Mouse (Mus musculus): Measurements from ENCODE around the gene Usp49.
"Not testable (repeated sequence)": the region's sequence is repeated elsewhere in the genome, so short reads cannot be mapped to it uniquely, and the experiment has no call there.

The Usp49 gene

DNA sequence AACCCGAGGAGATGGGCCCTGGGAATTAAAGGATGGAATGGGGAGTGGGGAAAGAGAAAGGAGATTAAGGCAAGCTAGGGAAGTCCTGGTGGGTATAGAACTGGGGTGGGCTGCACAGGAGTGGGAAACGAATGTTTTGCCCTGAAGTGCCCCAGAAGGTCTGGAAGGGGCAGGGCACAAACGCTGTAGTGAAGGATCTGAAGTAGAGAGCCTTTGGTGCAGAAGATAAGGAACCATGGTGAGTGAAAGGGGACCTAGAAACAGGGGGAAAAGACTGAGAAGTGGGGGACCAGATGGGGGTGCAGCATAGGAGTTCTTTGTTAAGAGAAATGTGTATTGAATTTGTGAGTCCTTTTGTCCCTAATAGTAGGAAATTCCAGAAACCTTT lies at the start of gene Usp49:
Gene Usp49 (plus strand): TSS at position 13 of the 388 bp plus-strand sequence.
- no peak for DNase-seq (ENCODE audit: low spot score)

DNA sequence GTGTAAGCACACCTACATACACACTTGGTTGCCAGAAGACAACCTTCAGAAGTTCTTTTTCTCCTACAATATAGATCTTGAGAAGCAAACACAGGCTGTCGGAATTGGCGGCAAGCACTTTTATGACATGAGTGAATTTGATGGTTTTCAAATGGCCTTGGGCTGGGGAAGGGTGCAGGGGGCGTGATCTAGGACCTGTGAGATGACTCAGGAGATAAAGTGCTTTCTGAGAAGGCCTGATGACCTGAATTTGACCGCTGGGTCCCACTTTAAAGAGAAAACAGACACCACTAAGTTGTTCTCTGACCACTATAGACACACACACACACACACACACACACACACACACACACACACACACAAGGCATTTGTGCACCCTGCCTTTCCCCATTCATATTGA lies 49.5 kb upstream of the Usp49 start:
- DNase-seq (ENCODE audit: low spot score): no peak

DNA sequence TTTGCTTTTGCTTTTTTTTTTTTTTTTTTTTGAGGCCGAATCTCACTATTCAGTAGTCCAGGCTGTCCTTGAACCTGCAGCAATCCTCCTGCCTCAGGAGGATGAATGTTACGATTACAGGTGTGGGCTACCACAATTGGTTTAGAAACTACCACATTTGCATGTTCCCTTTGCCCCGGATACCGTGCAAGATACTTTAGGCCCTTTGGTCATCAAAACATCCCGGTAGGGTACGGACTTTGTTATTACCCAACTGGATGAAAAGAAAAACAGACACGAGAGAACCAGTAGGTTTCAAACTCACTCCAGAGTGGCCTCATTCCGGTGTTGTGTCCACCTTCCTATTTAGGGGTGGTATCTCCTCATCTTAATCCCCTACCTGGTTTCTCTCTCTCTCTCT lies 42.0 kb upstream of the Usp49 start:
- DNase-seq (ENCODE audit: low spot score): no peak

DNA sequence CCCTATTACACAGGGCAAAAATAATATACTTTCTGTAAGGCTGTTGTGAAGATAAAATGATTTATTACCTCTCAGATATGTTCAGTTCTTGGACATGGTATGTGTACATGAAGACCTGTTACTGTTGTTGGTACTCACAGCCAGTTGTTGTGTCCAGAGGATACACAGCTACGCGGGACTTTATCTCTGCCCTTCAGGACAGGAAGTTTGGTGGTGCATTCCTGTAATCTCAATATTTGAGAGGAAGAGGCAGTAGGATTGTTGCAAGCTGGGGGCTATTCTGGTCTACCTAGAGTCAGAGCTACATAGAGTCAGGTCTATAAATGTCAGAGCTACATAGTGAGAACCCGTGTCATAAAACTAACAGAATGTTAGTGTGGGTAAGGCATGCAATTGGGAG lies 39.4 kb upstream of the Usp49 start:
- DNase-seq (ENCODE audit: low spot score): no peak

DNA sequence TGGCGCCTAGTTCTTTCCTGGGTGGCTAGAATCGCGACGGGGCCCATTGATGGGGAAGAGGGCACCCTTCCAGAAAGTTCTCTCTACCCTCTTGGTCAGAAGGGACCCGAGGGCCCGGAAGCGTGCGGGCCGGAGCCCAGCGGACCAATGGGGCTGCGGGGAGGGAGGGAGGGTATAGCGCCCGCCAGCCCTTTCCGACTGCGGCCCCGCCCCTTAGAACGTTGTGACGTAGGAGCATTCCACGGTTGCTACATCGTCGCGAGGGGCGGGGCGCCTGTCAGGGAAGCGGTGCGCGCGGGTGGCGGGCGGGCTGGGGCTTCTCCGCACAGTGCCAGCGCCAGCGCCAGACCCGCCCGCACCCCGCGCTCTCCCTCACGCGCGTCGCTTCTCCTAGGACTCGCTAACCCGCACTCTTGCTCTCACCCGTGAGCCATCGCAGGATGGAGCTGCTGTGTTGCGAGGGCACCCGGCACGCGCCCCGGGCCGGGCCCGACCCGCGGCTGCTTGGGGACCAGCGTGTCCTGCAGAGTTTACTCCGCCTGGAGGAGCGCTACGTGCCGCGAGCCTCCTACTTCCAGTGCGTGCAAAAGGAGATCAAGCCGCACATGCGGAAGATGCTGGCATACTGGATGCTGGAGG lies 37.2 kb upstream of the Usp49 start:
- peak; percentile 95 for DNase-seq (ENCODE audit: low spot score)

DNA sequence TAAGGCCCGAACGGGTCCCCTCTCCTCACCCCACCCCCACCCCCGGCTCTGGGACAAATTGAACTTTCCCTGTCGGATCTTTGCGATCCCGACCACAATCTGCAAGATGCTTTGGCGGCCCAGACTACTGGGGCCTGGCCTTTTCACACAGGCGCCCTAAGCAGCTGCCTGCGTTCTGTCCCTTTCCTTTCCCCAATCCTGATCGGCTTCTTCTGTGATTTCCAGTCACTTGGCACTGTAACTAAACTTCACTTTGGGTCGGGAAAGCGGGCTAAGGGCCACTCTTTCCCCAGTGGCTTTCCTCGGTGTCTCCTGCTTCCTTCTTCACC lies 36.7 kb upstream of the Usp49 start:
- no peak for DNase-seq (ENCODE audit: low spot score)

DNA sequence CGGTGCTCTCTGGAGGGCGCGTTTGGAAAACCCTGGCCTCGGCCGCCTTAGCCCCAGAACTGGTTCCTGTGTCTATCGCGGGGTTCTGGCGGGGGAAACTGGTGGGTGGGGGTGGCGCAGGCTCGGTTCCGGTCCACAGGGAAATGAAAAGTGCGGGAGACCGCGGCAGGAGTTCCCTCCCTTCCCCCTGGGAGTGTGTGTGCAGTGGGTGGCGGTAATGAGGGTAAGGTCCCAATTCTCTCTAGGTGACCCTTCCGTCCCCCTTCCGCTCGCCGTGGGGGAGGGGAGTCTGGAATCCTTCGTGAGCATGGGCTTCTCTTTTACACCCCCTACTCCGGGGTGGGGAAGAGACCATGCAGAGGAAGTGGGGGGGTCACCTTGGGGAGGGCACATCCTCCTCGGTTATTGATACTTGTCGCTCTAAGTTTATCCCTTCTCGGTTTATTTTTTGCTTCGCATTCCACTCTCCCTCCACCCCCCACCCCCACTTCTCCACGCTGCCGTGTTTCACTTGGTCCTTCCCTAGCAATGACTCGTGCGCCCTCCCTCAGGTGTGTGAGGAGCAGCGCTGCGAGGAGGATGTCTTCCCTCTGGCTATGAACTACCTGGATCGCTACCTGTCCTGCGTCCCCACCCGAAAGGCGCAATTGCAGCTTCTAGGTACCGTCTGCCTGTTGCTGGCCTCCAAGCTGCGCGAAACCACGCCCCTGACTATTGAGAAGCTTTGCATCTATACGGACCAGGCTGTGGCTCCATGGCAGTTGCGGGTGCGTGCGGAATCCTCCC lies 36.1 kb upstream of the Usp49 start:
- no peak for DNase-seq (ENCODE audit: low spot score)

DNA sequence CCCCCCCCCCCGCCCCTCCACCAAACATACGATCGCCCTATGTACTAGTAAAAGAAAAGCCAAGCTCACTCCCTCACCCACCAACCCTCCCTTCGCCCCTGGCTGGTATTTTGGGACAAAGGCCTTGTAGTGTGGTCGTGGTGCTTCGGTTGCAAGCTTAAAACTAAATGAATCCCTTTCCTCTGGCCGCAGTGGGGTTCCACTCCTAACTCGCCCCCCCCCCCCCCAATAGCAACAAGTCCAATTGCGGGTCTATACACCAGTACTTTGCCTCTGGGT lies 35.6 kb upstream of the Usp49 start:
- DNase-seq (ENCODE audit: low spot score): no peak

DNA sequence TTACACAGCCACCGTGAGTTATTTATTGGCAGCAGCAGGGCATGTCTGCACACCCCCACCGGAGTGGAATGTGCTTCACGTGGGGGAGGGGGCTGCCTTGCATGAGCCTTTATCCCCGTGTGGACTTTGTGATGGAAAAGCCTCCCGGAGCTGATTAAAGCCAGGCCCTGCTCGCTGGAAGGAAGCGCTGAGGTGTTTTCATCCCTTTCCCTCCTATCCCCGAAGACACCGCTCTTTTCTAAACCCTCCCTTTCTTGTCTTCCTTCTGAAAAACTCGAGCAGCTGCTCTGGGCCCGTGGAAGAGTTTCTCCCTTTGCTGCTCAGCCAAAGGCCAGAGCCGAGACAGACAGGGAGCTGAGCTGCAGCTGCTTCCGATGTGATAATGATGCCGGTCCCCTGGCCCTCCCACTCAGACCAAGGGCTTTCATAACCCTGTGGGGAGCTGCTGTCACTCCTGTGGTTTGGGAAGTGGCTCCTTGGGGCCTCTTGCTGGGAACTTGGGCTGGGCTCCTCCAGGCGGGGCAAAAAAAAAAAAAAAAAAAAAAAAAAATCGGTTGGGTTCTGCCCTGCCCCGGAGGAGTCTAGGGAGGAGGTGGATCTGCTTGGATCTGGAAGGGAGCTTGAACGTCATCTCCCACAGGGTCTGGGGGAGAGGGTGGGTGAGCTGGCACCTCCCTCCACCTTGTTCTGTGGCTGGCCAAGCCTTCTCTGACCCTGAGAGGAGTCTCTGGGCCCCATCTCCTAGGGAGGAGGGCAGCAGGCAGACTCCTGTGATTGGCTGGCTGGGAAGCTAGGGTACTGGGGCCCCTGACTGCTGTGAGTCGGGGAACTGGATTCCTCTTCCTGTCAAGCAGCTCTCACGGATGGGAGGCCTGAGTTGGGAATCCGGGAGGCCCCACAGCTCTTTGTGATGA lies 35.0 kb upstream of the Usp49 start:
- peak; percentile 76 for DNase-seq (ENCODE audit: low spot score)

DNA sequence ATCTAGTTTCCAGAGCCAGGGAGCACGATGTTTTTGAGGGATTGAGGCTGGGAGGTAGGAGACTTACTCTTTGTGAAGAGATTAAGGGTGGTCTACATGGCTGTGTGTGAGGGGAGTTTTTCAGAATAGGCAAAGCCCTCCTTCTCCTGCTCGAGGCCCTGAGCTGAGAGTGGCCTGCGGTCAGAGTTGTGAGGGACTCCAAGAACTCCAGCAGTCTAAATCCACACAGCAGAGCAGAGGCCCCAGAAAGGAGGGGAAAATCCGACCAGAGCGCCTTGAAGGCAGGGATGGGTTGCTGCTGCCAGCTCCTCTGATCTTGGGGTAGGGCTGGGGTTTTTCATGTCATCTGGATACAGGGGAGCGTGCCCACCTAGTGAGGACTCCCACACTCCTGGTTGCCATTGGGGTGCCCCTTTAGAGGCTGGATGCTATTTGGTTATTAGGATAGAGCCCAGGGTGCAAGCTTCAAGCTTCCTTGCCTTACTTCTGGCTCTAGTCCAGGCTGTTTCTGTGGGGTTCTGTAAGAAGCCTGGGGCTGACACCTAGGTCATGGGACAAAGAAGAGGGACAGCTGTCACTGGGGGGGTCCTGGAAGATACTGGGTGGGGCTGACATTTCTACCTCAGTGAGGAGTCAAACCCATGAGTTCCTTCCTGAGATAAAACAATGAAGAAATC lies 34.2 kb upstream of the Usp49 start:
- no peak for DNase-seq (ENCODE audit: low spot score)

DNA sequence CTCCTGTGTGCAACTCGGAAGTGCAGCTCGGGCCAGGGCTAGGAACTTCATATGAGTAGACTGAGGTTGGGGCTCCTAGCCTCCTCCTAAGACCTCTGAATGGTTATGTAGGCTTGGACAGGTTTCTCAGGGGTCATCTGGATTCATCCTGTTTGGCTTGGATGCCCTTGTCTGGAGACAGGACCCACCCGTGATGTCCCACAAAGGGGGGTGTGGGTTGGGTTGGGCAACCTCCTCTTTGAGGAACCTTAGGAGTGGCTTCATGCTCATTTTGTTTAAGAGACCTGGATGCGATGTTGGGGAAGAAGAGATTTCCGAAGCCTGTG lies 33.7 kb upstream of the Usp49 start:
- no peak for DNase-seq (ENCODE audit: low spot score)

DNA sequence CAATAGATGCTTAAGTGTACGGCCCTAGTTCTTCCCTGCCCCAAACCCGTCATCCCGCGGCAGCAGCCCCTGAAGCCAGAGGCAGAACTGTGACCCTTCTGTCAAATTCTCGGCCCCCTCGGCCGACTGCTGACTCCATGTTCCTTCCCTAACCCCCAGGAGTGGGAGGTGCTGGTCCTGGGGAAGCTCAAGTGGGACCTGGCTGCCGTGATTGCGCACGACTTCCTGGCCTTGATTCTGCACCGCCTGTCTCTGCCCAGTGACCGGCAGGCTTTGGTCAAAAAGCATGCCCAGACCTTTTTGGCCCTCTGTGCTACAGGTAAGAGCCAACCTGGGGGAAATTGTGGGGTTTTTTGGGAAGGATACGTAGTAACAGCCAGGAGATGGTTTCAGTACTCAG lies 33.2 kb upstream of the Usp49 start:
- DNase-seq (ENCODE audit: low spot score): no peak

DNA sequence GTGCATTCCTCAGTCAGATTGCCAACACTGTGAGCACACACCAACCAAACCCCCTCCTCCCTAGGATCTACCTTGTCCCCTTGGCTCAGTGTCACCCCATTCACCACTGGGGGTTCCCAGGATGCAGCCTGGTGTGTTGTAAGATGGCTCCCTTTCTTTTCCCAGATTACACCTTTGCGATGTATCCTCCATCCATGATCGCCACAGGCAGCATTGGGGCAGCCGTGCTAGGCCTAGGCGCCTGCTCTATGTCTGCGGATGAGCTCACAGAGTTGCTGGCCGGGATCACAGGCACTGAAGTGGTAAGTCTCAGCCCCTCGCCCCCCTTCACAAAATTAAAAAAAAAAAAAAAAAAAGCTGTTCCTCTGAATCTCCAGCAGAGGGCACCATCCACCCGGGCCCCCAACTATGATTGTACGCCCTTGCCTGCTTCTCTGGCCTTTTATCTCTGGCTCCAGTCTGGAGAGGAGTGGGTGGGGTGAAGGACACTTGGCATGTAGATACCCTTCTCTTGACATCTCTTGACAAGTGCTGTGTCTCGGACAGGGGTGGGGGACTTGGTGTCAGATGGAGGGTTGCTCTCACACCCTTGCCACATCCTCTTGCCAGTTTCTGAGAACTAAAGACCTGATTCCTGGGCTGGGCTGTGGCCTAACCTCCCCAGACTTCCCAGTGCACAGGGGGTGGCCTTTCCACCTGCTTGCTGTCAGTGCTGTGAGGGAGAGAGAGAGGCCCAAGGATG lies 32.5 kb upstream of the Usp49 start:
- DNase-seq (ENCODE audit: low spot score): no peak

DNA sequence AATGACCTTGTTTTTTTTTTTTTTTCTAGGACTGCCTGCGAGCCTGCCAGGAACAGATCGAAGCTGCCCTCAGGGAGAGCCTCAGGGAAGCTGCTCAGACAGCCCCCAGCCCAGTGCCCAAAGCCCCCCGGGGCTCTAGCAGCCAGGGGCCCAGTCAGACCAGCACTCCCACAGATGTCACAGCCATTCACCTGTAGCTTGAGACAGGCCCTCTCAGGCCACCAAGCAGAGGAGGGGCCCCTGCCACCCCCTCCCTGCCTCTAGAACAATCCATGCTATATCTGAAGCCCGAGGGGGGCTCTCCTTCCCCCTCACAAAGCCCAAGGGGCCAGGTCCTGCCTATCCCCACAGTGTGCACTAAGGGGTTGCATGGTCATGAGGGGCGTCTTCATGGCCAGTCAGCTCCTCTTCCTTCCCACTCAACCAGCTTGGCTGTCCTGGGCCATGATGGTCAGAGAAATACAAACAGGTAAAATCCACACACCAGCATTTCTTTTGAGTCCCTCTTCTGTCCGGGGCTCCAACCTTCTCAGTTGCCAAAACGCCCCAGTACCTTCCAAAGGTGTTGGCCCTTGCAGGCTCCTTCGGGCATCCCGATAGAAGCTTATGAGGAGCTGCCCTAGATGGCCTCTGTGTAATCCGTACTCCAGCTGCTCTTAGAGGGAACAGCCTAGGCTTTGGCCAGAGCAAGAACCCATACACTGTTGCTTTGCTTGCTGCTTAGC lies 31.7 kb upstream of the Usp49 start:
- DNase-seq (ENCODE audit: low spot score): not testable (repeated sequence)

DNA sequence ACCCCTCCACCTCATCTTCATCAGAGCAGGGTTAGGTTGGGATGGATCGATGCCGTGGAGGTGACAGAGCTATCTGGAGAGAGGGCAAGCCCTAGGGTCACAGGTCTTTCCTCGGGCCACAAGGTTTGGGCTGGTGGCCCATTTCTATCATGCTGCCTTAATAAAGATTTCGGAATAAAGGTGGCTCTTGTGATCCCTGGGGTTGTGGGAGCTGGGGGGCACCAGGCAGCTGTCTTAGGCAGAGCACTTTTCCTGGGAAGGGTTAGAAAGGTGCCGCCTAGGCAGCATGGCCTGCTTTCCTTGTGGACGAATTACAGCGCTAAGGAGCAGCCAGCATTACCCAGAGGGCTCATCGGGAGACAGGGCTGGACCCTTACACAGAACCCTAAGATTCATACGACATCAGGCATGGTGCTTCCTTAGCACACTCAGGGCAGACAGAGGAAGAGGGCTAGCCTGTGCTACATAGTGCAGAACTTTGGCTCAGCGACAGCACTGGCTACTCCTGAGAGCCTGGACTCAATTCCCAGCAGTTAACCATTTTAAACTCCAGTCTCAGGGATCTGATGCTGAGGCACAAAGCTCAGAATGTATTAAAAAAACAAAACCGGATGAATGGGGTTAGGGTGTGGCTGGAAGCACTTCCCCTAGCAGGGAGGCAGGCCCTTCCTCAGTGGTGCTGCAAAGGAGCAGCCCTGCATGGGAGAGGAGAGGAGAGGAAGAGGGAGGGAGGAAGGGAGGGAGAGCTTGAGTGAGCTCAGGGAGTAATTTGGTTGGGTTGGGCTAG lies 30.8 kb upstream of the Usp49 start:
- peak; percentile 60 for DNase-seq (ENCODE audit: low spot score)

DNA sequence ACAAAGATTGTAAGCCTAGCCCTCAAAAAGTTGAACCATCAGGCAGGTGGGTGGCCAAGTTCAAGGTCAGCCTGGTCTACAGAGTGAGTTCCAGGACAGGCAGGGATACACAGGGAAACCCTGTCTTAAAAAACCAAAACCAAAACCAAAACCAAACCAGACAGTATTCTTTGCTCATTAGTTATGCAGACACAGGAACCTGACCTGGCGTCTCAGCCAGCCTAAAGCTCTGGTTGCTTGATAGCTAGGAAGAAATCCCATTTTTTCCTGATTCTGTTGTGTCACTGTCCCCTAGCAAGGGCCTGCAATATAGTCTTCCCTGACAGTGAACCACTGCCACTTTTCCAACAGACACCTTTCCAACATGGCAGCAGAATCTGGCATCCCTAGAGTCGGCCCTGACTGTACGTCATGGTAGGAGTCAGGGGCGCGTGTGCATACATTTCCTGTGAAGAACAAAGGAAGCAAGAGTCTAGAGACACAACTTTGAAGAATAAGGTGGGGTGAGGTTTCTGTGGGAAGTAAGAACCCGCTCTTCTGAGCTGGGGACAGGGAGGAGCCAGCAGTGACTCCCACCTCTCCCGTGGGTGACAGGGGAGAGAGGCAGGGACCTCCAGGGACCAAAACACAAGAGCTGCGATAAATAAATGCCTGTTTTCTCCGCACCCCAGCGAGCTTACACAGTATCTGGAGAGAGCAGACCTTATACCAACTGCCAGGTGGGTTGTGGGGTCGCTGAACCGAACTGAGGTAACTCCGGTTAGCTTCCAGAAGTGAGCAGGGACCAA lies 29.7 kb upstream of the Usp49 start:
- DNase-seq (ENCODE audit: low spot score): no peak

DNA sequence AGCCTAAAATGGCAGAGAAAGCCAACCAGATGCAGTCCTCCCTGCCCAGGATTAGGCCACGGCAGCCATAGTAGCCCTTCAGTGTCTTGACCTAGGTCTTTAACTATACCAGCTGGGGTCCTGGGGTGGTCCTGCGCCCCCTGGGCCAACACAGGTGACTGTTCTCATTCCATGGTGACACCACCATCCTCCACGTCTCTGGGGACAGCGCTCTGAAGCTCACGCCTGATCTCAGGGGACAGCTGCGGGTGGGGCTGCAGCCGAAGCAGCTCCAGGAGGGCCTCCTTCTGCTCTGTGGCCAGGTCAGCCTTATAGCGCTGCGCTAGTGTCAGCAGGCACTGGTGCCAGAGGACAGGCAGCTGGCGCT lies 29.1 kb upstream of the Usp49 start:
- no peak for DNase-seq (ENCODE audit: low spot score)

DNA sequence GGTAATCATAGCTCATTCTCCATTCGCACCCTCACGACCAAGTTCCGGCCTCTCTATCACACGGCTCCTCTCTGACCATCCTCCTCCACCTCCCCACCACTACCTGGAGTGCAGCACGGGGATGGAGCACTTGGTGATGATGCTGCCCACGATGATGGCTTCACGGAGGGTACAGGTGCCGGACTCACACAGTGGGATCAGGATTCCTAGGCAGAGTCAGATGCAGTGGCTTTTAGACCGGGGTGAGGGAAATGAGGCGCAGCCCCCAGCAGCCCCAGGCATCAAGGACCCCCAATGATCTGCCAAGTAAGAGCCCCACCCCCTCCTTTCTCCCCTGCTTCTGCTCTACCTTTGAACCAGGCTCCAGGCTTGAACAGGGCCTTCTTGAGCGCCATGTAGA lies 28.2 kb upstream of the Usp49 start:
- no peak for DNase-seq (ENCODE audit: low spot score)

DNA sequence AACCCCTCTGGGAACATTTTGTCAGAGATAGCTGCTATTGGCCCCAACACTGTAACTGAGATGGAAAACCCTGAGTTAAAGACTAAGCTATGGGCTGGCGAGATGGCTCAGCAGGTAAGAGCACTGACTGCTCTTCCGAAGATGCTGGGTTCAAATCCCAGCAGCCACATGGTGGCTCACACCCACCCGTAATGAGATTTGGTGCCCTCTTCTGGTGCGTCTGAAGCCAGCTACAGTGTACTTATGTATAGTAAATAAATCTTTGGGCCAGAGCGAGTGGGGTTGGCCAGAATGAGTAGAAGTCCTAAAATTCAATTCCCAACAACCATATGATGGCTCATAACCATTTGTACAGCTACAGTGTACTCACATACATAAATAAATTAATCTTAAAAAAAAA lies 24.3 kb upstream of the Usp49 start:
- no peak for DNase-seq (ENCODE audit: low spot score)

DNA sequence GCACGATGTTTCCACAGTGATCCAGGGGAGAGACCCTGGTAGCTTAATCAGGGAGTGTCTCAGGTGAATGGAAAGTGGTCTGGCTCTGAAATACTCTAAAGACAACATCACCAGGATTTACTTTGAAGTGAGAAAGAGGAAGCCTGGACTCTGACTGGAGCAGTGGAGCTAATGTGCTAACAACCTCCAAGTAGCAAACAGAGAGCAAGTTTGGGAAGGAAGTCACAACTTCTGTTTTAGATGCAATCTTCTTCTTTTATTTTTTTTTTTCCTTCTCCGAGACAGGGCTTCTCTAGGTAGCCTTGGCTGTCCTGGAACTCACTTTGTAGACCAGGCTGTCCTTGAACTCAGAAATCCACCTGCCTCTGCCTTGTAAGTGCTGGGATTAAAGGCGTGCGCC lies 21.3 kb upstream of the Usp49 start:
- DNase-seq (ENCODE audit: low spot score): no peak
